Mouse (Mus musculus): ENCODE data around the gene Scgb1b3. TPM values are rescaled to one million over a fixed set of nuclear protein-coding genes. Genes with fewer than 3 reads are reported as not detected.

Scgb1b3 gene
- not detected in 2 replicates for polyA plus RNA-seq (2012; rRNA removed)

- no peak for DNase-seq (ENCODE audit: extremely low spot score in 1 of 2, low spot score in 1 of 2)
Observed at GRCm38 (mm10) chr7:31375292-31375691, at the start of gene Scgb1b3. TSS of gene Scgb1b3 (plus strand) at chr7:31375592.

GRCm38 (mm10) chr7:31362022-31362560 is 13.3 kb upstream of the Scgb1b3 start, which contains the start of gene Scgb2b3:
TSS of gene Scgb2b3 (minus strand) at chr7:31362072.
- no peak for DNase-seq (ENCODE audit: extremely low spot score in 1 of 2, low spot score in 1 of 2)

Other genes with a start within 250 kb of the Scgb1b3 start
- 627 and 752 TPM in 2 replicates for gene Scn1b, start 248.6 kb upstream of the Scgb1b3 start, polyA plus RNA-seq (2012; rRNA removed)
- 174 and 186 TPM in 2 replicates for gene Gramd1a, start 219.7 kb upstream of the Scgb1b3 start, polyA plus RNA-seq (2012; rRNA removed)
- not detected in 2 replicates for gene Scgb2b2, start 85.1 kb upstream of the Scgb1b3 start, polyA plus RNA-seq (2012; rRNA removed)
- gene Scgb1b2, start 83.8 kb upstream of the Scgb1b3 start, polyA plus RNA-seq (2012; rRNA removed): not detected in 2 replicates
- gene Scgb2b3, start 13.5 kb upstream of the Scgb1b3 start, polyA plus RNA-seq (2012; rRNA removed): not detected in 2 replicates

Data from frontal cortex, adult 2 months (tissue).